Comparison of ENCODE assay signal across 8 mouse cellular contexts in the genomic region with DNA sequence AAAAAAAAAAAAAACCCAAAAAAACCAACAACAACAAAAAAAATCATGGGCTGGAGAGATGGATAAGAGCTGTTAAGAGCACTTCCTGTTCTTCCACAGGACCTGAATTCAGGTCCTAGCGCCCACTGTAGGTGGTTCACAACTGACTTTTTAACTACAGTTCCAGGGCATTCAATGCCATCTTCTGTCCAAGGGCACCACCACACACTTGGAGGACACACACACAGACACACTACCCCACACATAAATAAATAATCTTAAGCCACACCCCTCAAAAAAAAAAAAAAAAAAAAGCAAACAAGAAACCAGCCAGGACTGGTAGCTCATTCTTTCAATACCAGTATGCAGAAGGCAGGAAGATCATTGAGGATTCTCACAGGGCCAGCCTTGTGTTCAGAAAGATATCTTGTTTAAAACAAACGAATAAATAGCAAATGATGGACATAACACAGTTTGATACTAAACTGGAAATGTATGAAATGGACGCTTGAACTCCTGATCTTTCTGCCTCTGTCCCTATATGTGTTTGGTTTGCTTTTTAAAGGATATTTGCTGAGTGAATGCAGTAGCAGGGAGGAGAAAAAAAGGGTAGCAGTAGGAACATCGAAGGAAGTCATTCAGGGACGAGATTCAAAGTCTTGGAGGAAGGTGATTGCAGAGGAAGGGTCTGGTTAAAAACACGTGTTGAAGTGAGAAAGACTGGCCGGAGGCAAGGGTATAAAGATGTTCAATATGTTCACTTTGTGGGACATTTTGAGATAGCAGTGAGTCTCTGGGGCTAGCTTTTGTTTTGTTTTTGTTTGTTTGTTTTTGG. TPM values are rescaled to one million over a fixed set of nuclear protein-coding genes. Genes with fewer than 3 reads are reported as not detected.
DNase-seq lines count a peak whose midpoint lies in the region; ATAC-seq lines count a peak whose summit lies in the region.

No protein-coding gene starts in this region.

- no peaks in the 10 kb centered on the region for H3K36me3 ChIP-seq in kidney, embryonic 14.5 days (ENCODE audit: control insufficient read depth, insufficient read depth, low read length)
- H3K36me3 ChIP-seq in forebrain, embryonic 12.5 days (replicated peaks) = no peaks in the 10 kb centered on the region
- peaks cover 21% of the 10 kb centered on the region for H3K36me3 ChIP-seq in liver, embryonic 12.5 days

- H3K27ac ChIP-seq in kidney, embryonic 14.5 days (ENCODE audit: low read depth, low read length) = peak overlapping the region; percentile 97
- peak overlapping the region; percentile 97 for H3K27ac ChIP-seq in forebrain, embryonic 12.5 days
- peak overlapping the region; percentile 98 for H3K27ac ChIP-seq in liver, embryonic 12.5 days

- ATAC-seq in kidney, embryonic 14.5 days (ENCODE audit: low FRiP score, low TSS enrichment) = no peak
- no peak for ATAC-seq in forebrain, embryonic 12.5 days (ENCODE audit: low FRiP score)
- no peak for ATAC-seq in liver, embryonic 12.5 days

- no peaks in the 10 kb centered on the region for H3K27me3 ChIP-seq in kidney, embryonic 14.5 days (ENCODE audit: control insufficient read depth, insufficient read depth, low read length)
- no peaks in the 10 kb centered on the region for H3K27me3 ChIP-seq in forebrain, embryonic 12.5 days
- no peaks in the 10 kb centered on the region for H3K27me3 ChIP-seq in liver, embryonic 12.5 days (replicated peaks)

- no peak for DNase-seq in kidney, postnatal 4 days
- peak; percentile 53 for DNase-seq in MEL-GATA-1-ER (ENCODE audit: extremely low read depth, low read depth)
- DNase-seq in adrenal gland, postnatal 14 days = no peak
- DNase-seq in right cerebral cortex, postnatal 36 days (ENCODE audit: low spot score in 2 of 2) = no peak
- no peak for DNase-seq in layer of hippocampus, adult 8-10 months (ENCODE audit: low spot score in 2 of 2)

- peak overlapping the region; percentile 68 for H3K4me2 ChIP-seq in kidney, embryonic 14.5 days (replicated peaks; ENCODE audit: low read depth, low read length)
- H3K4me2 ChIP-seq in forebrain, embryonic 12.5 days = peak overlapping the region; percentile 65
- H3K4me2 ChIP-seq in liver, embryonic 12.5 days = peak overlapping the region; percentile 74

- WGBS in kidney, embryonic 14.5 days = 22% methylated on average over 7 of the region's 7 CpGs
- 24% methylated on average over 7 of the region's 7 CpGs for WGBS in forebrain, embryonic 12.5 days
- WGBS in liver, embryonic 12.5 days (ENCODE audit: insufficient replicate concordance) = 11% methylated on average over 7 of the region's 7 CpGs

- peaks cover 8% of the 10 kb centered on the region for H3K4me1 ChIP-seq in kidney, embryonic 14.5 days (ENCODE audit: control insufficient read depth, insufficient read depth, low read length)
- peaks cover 30% of the 10 kb centered on the region for H3K4me1 ChIP-seq in forebrain, embryonic 12.5 days
- peaks cover 48% of the 10 kb centered on the region for H3K4me1 ChIP-seq in liver, embryonic 12.5 days

- H3K9me3 ChIP-seq in kidney, embryonic 14.5 days (ENCODE audit: control insufficient read depth, low read length) = no peaks in the 10 kb centered on the region
- H3K9me3 ChIP-seq in forebrain, embryonic 12.5 days = no peaks in the 10 kb centered on the region
- no peaks in the 10 kb centered on the region for H3K9me3 ChIP-seq in liver, embryonic 12.5 days (replicated peaks)

- H3K4me3 ChIP-seq in kidney, embryonic 14.5 days (ENCODE audit: low read length) = peak overlapping the region; percentile 97
- peak overlapping the region; percentile 88 for H3K4me3 ChIP-seq in forebrain, embryonic 12.5 days (replicated peaks)
- peak overlapping the region; percentile 98 for H3K4me3 ChIP-seq in liver, embryonic 12.5 days

- H3K9ac ChIP-seq in kidney, embryonic 14.5 days (ENCODE audit: low read depth, low read length) = peak overlapping the region; percentile 76
- peak overlapping the region; percentile 74 for H3K9ac ChIP-seq in forebrain, embryonic 12.5 days
- peak overlapping the region; percentile 97 for H3K9ac ChIP-seq in liver, embryonic 12.5 days

RNA-seq across cellular contexts. Expression of a gene that starts 1.1 kb away (rescaled TPM):
- 49.4 and 79.4 TPM in 2 replicates for polyA plus RNA-seq in kidney, embryonic 14.5 days (2014; fragmentation: Nextera tagmentation; extraction: Ambion mirVana)
- 99.0 and 107 TPM in 2 replicates for polyA plus RNA-seq in forebrain, embryonic 12.5 days (2016; fragmentation: Nextera tagmentation; extraction: Ambion mirVana)
- 69.1 and 69.8 TPM in 2 replicates for polyA plus RNA-seq in liver, embryonic 12.5 days (2016; fragmentation: Nextera tagmentation; extraction: Ambion mirVana)
- total RNA-seq in adrenal gland, postnatal 14 days (2021) = 10.3 and 12.5 TPM in 2 replicates
- total RNA-seq in layer of hippocampus, adult 8-10 months (2022) = 1 to 10 TPM in 1 of 4 experiments, under 1 TPM in 3; 0.43 to 1.0 (median 0.75) TPM

RNA-seq across cellular contexts. Expression of a gene that starts 37.5 kb away (rescaled TPM):
- polyA plus RNA-seq in kidney, embryonic 14.5 days (2014; fragmentation: Nextera tagmentation; extraction: Ambion mirVana) = 30.4 and 74.9 TPM in 2 replicates
- 53.1 and 56.2 TPM in 2 replicates for polyA plus RNA-seq in forebrain, embryonic 12.5 days (2016; fragmentation: Nextera tagmentation; extraction: Ambion mirVana)
- polyA plus RNA-seq in liver, embryonic 12.5 days (2016; fragmentation: Nextera tagmentation; extraction: Ambion mirVana) = 47.6 and 54.2 TPM in 2 replicates
- 76.9 and 81.1 TPM in 2 replicates for total RNA-seq in adrenal gland, postnatal 14 days (2021)
- total RNA-seq in layer of hippocampus, adult 8-10 months (2022) = 10 to 100 TPM; 35.8 to 69.8 (median 40.3) TPM

RNA-seq across cellular contexts. Expression of a gene that starts 59.5 kb away (rescaled TPM):
- 11.5 and 11.6 TPM in 2 replicates for polyA plus RNA-seq in kidney, embryonic 14.5 days (2014; fragmentation: Nextera tagmentation; extraction: Ambion mirVana)
- polyA plus RNA-seq in forebrain, embryonic 12.5 days (2016; fragmentation: Nextera tagmentation; extraction: Ambion mirVana) = 4.8 and 5.4 TPM in 2 replicates
- 38.9 and 39.8 TPM in 2 replicates for polyA plus RNA-seq in liver, embryonic 12.5 days (2016; fragmentation: Nextera tagmentation; extraction: Ambion mirVana)
- total RNA-seq in adrenal gland, postnatal 14 days (2021) = 28.5 and 33.8 TPM in 2 replicates
- total RNA-seq in layer of hippocampus, adult 8-10 months (2022) = 1 to 10 TPM; 1.5 to 7.7 (median 4.2) TPM
